Mouse (Mus musculus) limb, embryonic 14.5 days (tissue): ENCODE results near the gene Mthfd1. TPM values are rescaled to one million over a fixed set of nuclear protein-coding genes. Genes with fewer than 3 reads are reported as not detected.

Source experiments
- ATAC-seq: fragments of 200-750 bp; cut with Nextera tagmentation; 2 replicates; pipeline ENCODE4 v1.8.0; 2017; ENCODE audit warnings: low read depth, moderate number of reproducible peaks, moderate TSS enrichment; ENCODE audit not compliant: low FRiP score
- DNase-seq: peaks from one replicate; pipeline ENCODE4 v3.0.0-alpha.2; 2015; ENCODE audit warnings: low spot score
- H3K27ac ChIP-seq: fragments of 300-500 bp; sonication (generic); replicated peaks from 2 replicates; pipeline ENCODE4 v1.5.1; 2014; ENCODE audit warnings: low read depth, mild to moderate bottlenecking, low read length, moderate library complexity, mixed read lengths
- H3K27me3 ChIP-seq: fragments of 300-500 bp; sonication (generic); 2 replicates; pipeline ENCODE4 v1.6.1; 2014; ENCODE audit warnings: low read length, mixed read lengths; ENCODE audit not compliant: control insufficient read depth, insufficient read depth
- H3K36me3 ChIP-seq: fragments of 300-500 bp; sonication (generic); 2 replicates; pipeline ENCODE4 v1.6.1; 2014; ENCODE audit warnings: mild to moderate bottlenecking, low read length, moderate library complexity, mixed read lengths; ENCODE audit not compliant: control insufficient read depth, insufficient read depth
- H3K4me1 ChIP-seq: fragments of 300-500 bp; sonication (generic); 2 replicates; pipeline ENCODE4 v1.6.1; 2014; ENCODE audit warnings: antibody characterized with exemption, low read length, mixed read lengths; ENCODE audit not compliant: control insufficient read depth, insufficient read depth
- H3K4me2 ChIP-seq: fragments of 300-500 bp; sonication (generic); replicated peaks from 2 replicates; pipeline ENCODE4 v1.6.1; 2014; ENCODE audit warnings: low read depth, mild to moderate bottlenecking, low read length, moderate library complexity; ENCODE audit not compliant: severe bottlenecking
- H3K4me3 ChIP-seq: fragments of 300-500 bp; sonication (generic); replicated peaks from 2 replicates; pipeline ENCODE4 v1.5.1; 2014; ENCODE audit warnings: low read length
- H3K9ac ChIP-seq: fragments of 300-500 bp; sonication (generic); 2 replicates; pipeline ENCODE4 v1.6.1; 2014; ENCODE audit warnings: mild to moderate bottlenecking, low read depth, low read length, moderate library complexity; ENCODE audit not compliant: severe bottlenecking
- H3K9me3 ChIP-seq: fragments of 300-500 bp; sonication (generic); 2 replicates; pipeline ENCODE4 v1.6.1; 2016; ENCODE audit warnings: low read length; ENCODE audit not compliant: control insufficient read depth
- POLR2A ChIP-seq: fragments of 200-500 bp; IDR thresholded peaks from 2 replicates; pipeline ENCODE4 v1.8.0; 2012; ENCODE audit warnings: inconsistent platforms, mild to moderate bottlenecking, moderate library complexity, borderline replicate concordance; ENCODE audit not compliant: insufficient read depth, insufficient read length; ENCODE audit errors: extremely low read depth
- whole genome bisulfite sequencing: fragments of 180-500 bp; shearing (Covaris S2); extraction: QIAGEN DNeasy Blood & Tissue Kit; methylation state at CpG from one replicate; pipeline ENCODE4 v1.1.7; 2014; 5-methylcytosine and 5-hydroxymethylcytosine counted together
- polyA plus RNA-seq, 2 experiments: library from polyadenylated mRNA; depleted of rRNA in 1 of 2; stranded (reverse) in 1 of 2; unstranded in 1 of 2; fragments of >200 nt; fragmentation: Nextera tagmentation in 1 of 2; extraction: Ambion mirVana in 1 of 2; gene quantifications; 2 replicates each; pipeline versions ENCODE4 v1.2.1 to v1.2.3; 2012 to 2014

The Mthfd1 gene
- polyA plus RNA-seq, 2 experiments = 49.5 to 62.7 TPM

DNA sequence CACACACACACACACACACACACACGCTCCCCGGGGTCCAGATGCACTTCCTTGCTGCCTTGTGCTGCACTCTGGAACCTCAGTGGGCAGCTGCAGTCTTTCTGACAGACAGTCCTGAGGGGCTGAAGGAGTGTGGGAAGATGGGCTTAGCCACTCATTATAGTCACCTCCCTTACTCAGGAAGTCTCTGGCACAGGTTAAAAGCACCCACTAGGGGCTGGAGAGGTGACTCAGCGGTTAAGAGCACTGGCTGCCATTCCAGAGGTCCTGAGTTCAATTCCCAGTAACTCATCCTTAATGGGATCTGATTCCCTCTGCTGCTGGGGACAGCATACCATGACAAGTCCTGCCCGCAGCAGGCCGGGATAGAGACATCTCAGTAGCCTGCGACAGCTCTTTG is 24.5 kb upstream of the Mthfd1 start:
- 82% methylated on average over 6 of the region's 6 CpGs for WGBS
- no peak for ATAC-seq
- Histone ChIP-seq H3K36me3 (no peaks in the 10 kb centered on the region), H3K4me2 (no peak overlapping the region), H3K9ac (no peak overlapping the region), H3K27me3 (no peaks in the 10 kb centered on the region), H3K9me3 (no peaks in the 10 kb centered on the region), H3K4me3 (no peak overlapping the region), H3K4me1 (no peaks in the 10 kb centered on the region), H3K27ac (no peak overlapping the region)
- DNase-seq = no peak
- no peak for TF ChIP-seq POLR2A

DNA sequence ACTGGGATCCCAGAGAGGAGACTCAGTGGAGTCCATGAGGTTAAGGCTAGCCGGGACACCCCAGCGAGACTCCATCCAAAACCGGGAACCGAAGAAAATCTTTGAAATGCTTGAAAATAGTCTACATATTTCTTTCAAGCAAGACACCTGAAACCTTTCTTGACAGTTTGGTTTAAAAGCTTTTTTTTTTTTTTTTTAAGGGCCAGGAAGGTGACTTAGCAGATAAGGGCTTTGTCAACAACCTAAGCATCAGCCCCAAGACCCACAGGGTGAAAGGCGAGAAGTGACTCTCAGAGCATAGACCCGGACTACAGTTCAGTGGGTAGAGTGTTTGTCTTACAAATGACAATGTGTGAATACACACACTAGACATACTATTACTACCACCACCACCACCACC is 19.8 kb upstream of the Mthfd1 start:
- ATAC-seq = no peak
- H3K4me3 ChIP-seq = no peak overlapping the region
- no peaks in the 10 kb centered on the region for H3K4me1 ChIP-seq
- no peak overlapping the region for H3K27ac ChIP-seq
- DNase-seq = no peak
- H3K4me2 ChIP-seq = no peak overlapping the region
- no peaks in the 10 kb centered on the region for H3K27me3 ChIP-seq
- 88% methylated on average over 6 of the region's 6 CpGs for whole genome bisulfite sequencing
- no peaks in the 10 kb centered on the region for H3K36me3 ChIP-seq
- no peak for TF ChIP-seq POLR2A
- H3K9ac ChIP-seq = no peak overlapping the region
- no peaks in the 10 kb centered on the region for H3K9me3 ChIP-seq

DNA sequence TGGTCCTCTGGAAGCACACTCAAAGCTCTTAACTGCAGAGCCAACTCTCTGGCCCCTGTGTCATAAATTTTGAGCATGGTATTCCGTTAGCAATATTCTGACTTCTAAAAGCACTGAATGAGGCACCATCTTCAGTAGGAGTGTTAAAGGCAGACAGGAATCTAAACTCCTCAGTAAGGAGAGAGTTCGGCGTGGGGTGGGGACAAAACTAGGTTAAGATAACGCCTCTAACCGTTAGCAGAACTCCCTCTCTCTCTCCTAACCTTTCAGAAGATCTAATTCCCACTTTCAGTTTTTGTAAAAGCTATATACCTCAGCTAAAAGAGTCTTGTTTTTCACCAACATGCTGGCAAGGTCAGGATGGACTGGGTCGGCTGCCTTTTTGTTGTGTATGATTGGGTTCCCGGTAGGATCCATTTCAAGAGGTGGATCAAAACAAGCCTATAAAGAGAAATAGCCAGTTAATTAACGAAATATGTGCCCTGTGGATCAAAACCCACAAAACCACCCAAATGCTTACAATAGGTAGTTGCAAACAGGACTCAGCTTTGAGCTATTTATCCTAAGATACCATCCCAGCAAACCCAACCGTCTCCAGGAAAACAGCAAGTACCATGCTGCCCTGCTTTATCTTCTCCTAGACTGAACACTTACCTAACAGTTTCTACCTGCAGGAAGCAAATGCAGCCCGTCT is 15.8 kb upstream of the Mthfd1 start:
- no peaks in the 10 kb centered on the region for H3K4me1 ChIP-seq
- DNase-seq = no peak

DNA sequence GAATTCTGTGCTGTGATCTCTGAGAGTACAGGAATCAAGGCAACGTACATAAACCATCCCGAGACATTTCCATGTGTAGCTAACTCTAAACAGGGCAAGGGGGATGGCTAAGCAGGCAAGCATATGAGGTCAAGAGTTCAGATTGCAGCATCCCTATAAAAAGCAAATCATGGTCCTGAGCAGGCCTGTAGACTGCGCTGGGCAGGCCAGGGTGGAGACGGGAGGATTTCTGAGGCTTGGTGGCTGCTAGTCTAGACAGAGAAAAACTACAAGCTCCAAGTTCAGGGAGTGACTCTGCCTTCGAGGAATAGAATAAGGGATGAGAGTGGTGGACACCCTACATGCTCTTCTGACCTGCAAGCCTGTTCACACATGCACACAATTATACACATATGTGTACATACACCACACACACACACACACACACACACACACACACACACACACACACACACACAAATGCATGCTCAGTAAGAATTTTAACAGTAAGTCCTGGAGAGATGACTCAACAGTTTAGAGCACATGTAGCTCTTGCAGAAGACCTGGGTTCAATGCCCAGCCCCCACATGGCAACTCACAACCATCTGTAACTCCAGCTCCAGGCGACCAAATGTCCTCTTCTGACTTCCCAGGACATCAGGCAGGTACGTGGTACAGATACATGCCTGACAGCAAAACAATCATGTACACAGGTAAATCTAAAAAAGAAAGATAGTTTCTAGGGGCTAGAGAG is 15.1 kb upstream of the Mthfd1 start:
- Histone ChIP-seq H3K36me3 (no peaks in the 10 kb centered on the region), H3K4me3 (no peak overlapping the region), H3K9me3 (no peaks in the 10 kb centered on the region), H3K4me2 (no peak overlapping the region), H3K27ac (no peak overlapping the region), H3K9ac (no peak overlapping the region), H3K4me1 (no peaks in the 10 kb centered on the region), H3K27me3 (no peaks in the 10 kb centered on the region)
- WGBS = 44% methylated on average over 7 of the region's 7 CpGs
- no peak for TF ChIP-seq POLR2A
- ATAC-seq = no peak
- no peak for DNase-seq

More for the DNA sequence above, 15.8 kb upstream of the Mthfd1 start:
- no peak overlapping the region for H3K9ac ChIP-seq
- H3K4me3 ChIP-seq = no peak overlapping the region
- WGBS = 60% methylated on average over 10 of the region's 10 CpGs
- no peak overlapping the region for H3K27ac ChIP-seq
- no peak for TF ChIP-seq POLR2A
- no peaks in the 10 kb centered on the region for H3K27me3 ChIP-seq
- no peaks in the 10 kb centered on the region for H3K9me3 ChIP-seq
- no peak for ATAC-seq
- H3K4me2 ChIP-seq = no peak overlapping the region
- no peaks in the 10 kb centered on the region for H3K36me3 ChIP-seq

DNA sequence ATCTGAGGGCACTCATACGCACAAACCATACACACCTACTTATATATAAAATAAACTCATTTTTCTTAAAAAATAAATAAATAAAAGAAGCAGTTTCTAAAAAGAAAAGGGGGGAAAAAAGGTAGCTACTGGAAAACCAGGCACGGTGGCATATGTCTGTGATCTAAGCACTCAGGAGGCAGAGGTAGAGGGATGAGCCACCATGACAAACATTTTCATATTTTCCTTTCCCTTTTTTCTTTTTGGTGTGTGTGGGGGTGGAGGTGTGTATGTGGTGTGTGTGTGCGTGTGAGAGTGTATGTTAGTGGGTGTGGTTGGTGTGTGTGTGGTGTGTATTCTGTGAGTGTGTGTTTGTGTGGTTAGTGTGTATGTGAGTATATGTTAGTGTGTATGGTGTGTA is 14.4 kb upstream of the Mthfd1 start:
- Histone ChIP-seq H3K27me3 (no peaks in the 10 kb centered on the region), H3K4me2 (no peak overlapping the region), H3K9ac (no peak overlapping the region), H3K4me3 (no peak overlapping the region), H3K27ac (no peak overlapping the region), H3K36me3 (no peaks in the 10 kb centered on the region), H3K4me1 (no peaks in the 10 kb centered on the region), H3K9me3 (no peaks in the 10 kb centered on the region)
- TF ChIP-seq POLR2A = no peak
- no peak for DNase-seq
- ATAC-seq = no peak
- WGBS = 88% methylated on average over 3 of the region's 3 CpGs
